Mouse (Mus musculus) cortical plate, adult 2 months (tissue): ENCODE measurements around the gene Sgms1. TPM values are rescaled to one million over a fixed set of nuclear protein-coding genes. Genes with fewer than 3 reads are reported as not detected.
"Not testable (repeated sequence)": the region's sequence is repeated elsewhere in the genome, so short reads cannot be mapped to it uniquely, and the experiment has no call there.

Source experiments
- H3K27ac ChIP-seq: fragments of 200-500 bp; 2 replicates; pipeline ENCODE4 v1.5.1; 2012; ENCODE audit warnings: low read length, control low read depth, inconsistent platforms; ENCODE audit not compliant: insufficient read depth
- H3K4me1 ChIP-seq: fragments of 200-500 bp; 2 replicates; pipeline ENCODE4 v1.6.1; 2011; ENCODE audit warnings: low read length; ENCODE audit not compliant: control insufficient read depth, insufficient read depth
- H3K4me3 ChIP-seq: fragments of 200-500 bp; 2 replicates; pipeline ENCODE4 v1.5.1; 2011; ENCODE audit warnings: mild to moderate bottlenecking, low read length, control low read depth; ENCODE audit not compliant: insufficient read depth
- CTCF ChIP-seq: fragments of 200-500 bp; IDR thresholded peaks from 2 replicates; pipeline ENCODE4 v1.5.1; 2011; ENCODE audit warnings: mild to moderate bottlenecking, control low read depth, low read length; ENCODE audit not compliant: insufficient read depth; ENCODE audit errors: extremely low read depth
- POLR2A ChIP-seq: fragments of 200-500 bp; IDR thresholded peaks from 2 replicates; pipeline ENCODE4 v1.6.1; 2011; ENCODE audit warnings: mild to moderate bottlenecking, low read length, control low read depth; ENCODE audit not compliant: insufficient read depth; ENCODE audit errors: extremely low read depth
- polyA plus RNA-seq: library from polyadenylated mRNA; depleted of rRNA; stranded (reverse); fragments of >200 nt; gene quantifications from 2 replicates; pipeline ENCODE4 v1.2.3, GENCODE M21; 2012; rRNA removed

The Sgms1 gene
- polyA plus RNA-seq, 1 experiment: 34.3 TPM

GRCm38 (mm10) chr19:32102976-32103300, 286.6 kb downstream of the Sgms1 start:
- Histone ChIP-seq H3K4me3 (peak overlapping the region; percentile 29), H3K27ac (peak overlapping the region; percentile 27; the same call in 1 of the 2 replicates), H3K4me1 (peaks cover 2% of the 10 kb centered on the region; the same call in 1 of the 2 replicates)
- no peak for TF ChIP-seq POLR2A
- TF ChIP-seq CTCF: no peak

DNA sequence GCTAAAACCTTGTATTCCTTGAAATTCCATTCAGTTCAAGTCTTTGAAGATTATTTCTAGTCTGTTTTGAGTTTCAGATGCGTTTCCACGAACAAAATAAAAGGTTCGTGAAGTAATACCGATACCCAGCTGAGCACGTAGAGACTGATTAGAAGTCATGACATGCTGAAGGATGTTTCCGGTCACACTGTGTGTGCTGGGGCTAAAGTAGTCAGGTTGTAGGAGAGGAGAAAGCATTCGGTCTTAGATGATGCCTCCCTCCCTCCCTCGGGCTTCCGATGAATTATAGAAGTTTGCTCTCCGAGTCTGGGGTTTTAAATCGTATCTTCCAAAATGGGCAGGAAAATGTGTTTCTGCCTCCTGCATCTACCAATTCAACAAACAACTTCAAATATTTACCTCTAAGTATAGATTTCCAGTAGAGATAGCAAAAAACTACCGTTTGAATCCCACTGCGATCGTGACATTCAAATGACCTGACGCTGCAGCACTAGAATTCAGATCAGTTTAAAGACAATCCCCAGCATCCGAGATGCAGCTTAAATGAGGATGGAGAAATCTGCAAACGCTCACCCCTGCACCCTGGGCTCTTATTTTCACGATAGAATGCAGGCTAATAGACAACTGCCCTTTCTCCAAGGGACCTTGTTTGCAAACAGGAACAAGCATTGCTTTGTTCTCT, 287.1 kb downstream of the Sgms1 start:
- Histone ChIP-seq H3K4me1 (peaks cover 2% of the 10 kb centered on the region; the same call in 1 of the 2 replicates), H3K4me3 (peak overlapping the region; percentile 29), H3K27ac (peak overlapping the region; percentile 27; the same call in 1 of the 2 replicates)
- TF ChIP-seq POLR2A (no peak), CTCF (no peak)

GRCm38 (mm10) chr19:32098582-32098981, 290.9 kb downstream of the Sgms1 start:
- Histone ChIP-seq H3K27ac (no peak overlapping the region), H3K4me1 (peaks cover 2% of the 10 kb centered on the region; the same call in 1 of the 2 replicates), H3K4me3 (no peak overlapping the region)
- no peak for TF ChIP-seq CTCF

DNA sequence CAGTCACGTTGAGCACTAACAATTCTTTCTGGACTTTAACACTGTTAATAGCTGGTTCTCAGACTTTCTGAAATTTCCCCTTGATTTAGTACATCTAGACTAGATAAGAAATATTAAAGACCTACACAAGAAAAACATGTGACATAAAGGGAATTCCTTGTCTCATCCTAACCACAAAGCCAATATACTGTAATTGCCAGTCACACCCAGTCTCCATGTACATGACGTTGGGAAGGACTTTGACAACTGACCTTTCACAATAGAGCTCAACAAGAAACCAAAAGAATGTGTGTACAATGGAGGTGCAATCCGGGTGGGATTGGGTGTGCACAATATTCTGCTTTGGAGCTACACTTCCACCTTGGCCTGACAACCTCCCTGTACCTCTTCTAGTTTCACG, 297.2 kb downstream of the Sgms1 start:
- TF ChIP-seq POLR2A: no peak
- no peak for TF ChIP-seq CTCF
- no peak overlapping the region for H3K4me3 ChIP-seq

GRCm38 (mm10) chr19:32090804-32091203, 298.7 kb downstream of the Sgms1 start:
- H3K4me1 ChIP-seq: no peaks in the 10 kb centered on the region
- H3K4me3 ChIP-seq: no peak overlapping the region
- no peak overlapping the region for H3K27ac ChIP-seq
- no peak for TF ChIP-seq POLR2A
- TF ChIP-seq CTCF: no peak

More for the DNA sequence above, 297.2 kb downstream of the Sgms1 start:
- Histone ChIP-seq H3K4me1 (no peaks in the 10 kb centered on the region), H3K27ac (no peak overlapping the region)

DNA sequence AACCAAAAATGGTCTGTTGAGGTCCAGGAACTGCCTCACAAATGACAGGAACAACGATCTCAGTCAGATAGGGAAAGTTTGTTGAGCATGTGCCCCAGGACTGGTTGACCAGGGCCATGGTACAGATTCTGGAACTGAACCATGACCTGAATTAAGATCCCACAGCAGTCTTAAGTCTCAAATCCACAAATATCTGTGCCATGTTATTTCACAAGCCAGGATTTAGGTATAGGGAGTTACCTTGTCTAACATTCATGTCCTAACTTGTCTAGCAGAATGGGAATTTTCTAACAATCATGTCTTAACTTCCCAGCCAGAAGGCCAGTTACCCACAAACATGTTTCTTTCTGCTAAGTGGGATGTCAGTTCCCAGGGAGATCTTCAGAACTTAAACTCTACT, 300.9 kb downstream of the Sgms1 start:
- Histone ChIP-seq H3K4me3 (no peak overlapping the region), H3K4me1 (no peaks in the 10 kb centered on the region), H3K27ac (no peak overlapping the region)
- TF ChIP-seq POLR2A (no peak), CTCF (no peak)

DNA sequence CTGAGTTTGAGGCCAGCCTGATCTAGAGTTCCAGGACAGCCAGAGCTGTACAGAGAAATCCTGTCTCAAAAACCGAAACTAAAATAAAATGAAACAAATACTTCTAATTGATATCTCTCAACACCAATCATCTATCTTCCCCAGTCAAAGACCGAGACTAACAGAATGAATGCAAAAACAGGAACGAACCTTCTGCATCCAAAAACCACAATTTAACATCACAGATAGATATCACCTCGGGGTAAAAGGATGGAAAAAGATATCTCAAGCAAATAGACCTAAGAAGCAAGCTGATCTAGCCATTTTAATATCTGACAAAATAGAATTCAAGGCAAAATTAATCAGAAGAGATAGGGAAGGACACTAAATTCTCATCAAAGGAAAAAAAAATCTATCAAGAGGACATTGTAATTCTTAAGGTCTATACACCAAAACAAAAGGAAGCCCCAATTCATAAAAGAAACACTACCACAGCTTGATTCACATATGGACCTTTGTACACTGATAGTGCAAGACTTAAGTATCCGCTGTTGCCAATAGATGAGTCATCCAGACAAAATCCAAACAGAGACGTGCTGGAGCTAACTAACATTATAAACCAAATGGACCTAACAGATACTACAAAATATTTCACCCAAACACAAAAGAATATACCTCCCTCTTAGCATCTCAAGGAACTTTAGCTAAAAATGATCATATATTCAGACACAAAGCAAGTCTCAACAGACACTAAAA, 301.6 kb downstream of the Sgms1 start:
- Histone ChIP-seq H3K4me1 (no peaks in the 10 kb centered on the region), H3K27ac (no peak overlapping the region), H3K4me3 (no peak overlapping the region)
- TF ChIP-seq POLR2A (no peak), CTCF (no peak)

- not testable (repeated sequence) for H3K4me1 ChIP-seq, H3K4me3 ChIP-seq, H3K27ac ChIP-seq
Observed at GRCm38 (mm10) chr19:32084813-32085212, 304.7 kb downstream of the Sgms1 start.

Other genes starting within 250 kb of the Sgms1 start
- 46.1 and 52.8 TPM in 2 replicates for gene Rpl9-ps6, start 76.9 kb upstream of the Sgms1 start, polyA plus RNA-seq
- gene Minpp1, start 96.1 kb upstream of the Sgms1 start, polyA plus RNA-seq: 46.2 and 48.3 TPM in 2 replicates
- gene Papss2, start 206.1 kb upstream of the Sgms1 start, polyA plus RNA-seq: 8.6 and 10.3 TPM in 2 replicates